Mouse (Mus musculus) embryonic fibroblast, embryonic 13.5 days (primary cell): Measurements from ENCODE around the gene Eef1akmt3.

ENCODE experiments used
- CTCF ChIP-seq: IDR thresholded peaks from 2 replicates; pipeline ENCODE4 v1.5.1; 2011; ENCODE audit warnings: mild to moderate bottlenecking, control low read depth, low read length, moderate library complexity, borderline replicate concordance; ENCODE audit not compliant: insufficient read depth
- POLR2A ChIP-seq: IDR thresholded peaks from 2 replicates; pipeline ENCODE4 v1.6.1; 2011; ENCODE audit warnings: low read depth, mild to moderate bottlenecking, control low read depth, low read length, moderate library complexity

- TF ChIP-seq POLR2A (no peak), CTCF (no peak)
These were observed 37.5 kb downstream of the Eef1akmt3 start for GRCm38 (mm10) chr10:127003806-127004205.
